Mouse (Mus musculus) gastrocnemius, adult 8-10 months (tissue): ENCODE data around the gene Tmem200b. TPM values are rescaled to one million over a fixed set of nuclear protein-coding genes. Genes with fewer than 3 reads are reported as not detected.

Experiments used
- DNase-seq, 2 experiments: peaks; one replicate each; pipeline ENCODE4 v3.0.0; 2022; ENCODE audit warnings: low spot score in 2 of 2
- total RNA-seq, 4 experiments: library from RNA; stranded (reverse); gene quantifications; 2 replicates each; pipeline ENCODE4 v1.2.4; 2022

The Tmem200b gene
- total RNA-seq, 4 experiments from 2014 or later: 1.7 to 2.6 (median 1.9) TPM

- DNase-seq: no peak
Measured at GRCm38 (mm10) chr4:131949903-131950302, 28.3 kb downstream of the Tmem200b start.

GRCm38 (mm10) chr4:131950657-131951056, 29.1 kb downstream of the Tmem200b start:
- no peak for DNase-seq

GRCm38 (mm10) chr4:131957161-131957560, 35.6 kb downstream of the Tmem200b start:
- no peak for DNase-seq

- DNase-seq: no peak
Measured at GRCm38 (mm10) chr4:131968873-131969272, 47.3 kb downstream of the Tmem200b start.

GRCm38 (mm10) chr4:131970244-131970853, 48.8 kb downstream of the Tmem200b start:
- DNase-seq: no peak

Other genes with a start within 250 kb of the Tmem200b start
- gene Ptpru, start 83.5 kb upstream of the Tmem200b start, total RNA-seq: 1 to 10 TPM in 2 of 4 experiments, under 1 TPM in 2; 0.39 to 1.3 (median 0.98) TPM
- 10 to 100 TPM; 22.8 to 27.8 (median 25.1) TPM for gene Mecr, start 78.3 kb upstream of the Tmem200b start, total RNA-seq
- 10 to 100 TPM; 23.6 to 31.8 (median 26.0) TPM for gene Srsf4, start 48.2 kb upstream of the Tmem200b start, total RNA-seq
- under 1 TPM in 3 of 4 experiments, not detected in 1; 0.10 to 0.22 (median 0.11) TPM for gene Gm10300, start 152.9 kb downstream of the Tmem200b start, total RNA-seq
- gene Epb41, start 153.6 kb downstream of the Tmem200b start, total RNA-seq: 100 to 1,000 TPM; 114 to 129 (median 121) TPM
- gene Oprd1, start 222.7 kb downstream of the Tmem200b start, total RNA-seq: under 1 TPM in 1 of 4 experiments, not detected in 3; 0.07 TPM